Mouse (Mus musculus) midbrain, embryonic 13.5 days (tissue): ENCODE results near the gene Lsm3. TPM values are rescaled to one million over a fixed set of nuclear protein-coding genes. Genes with fewer than 3 reads are reported as not detected.
"Not testable (repeated sequence)": the region's sequence is repeated elsewhere in the genome, so short reads cannot be mapped to it uniquely, and the experiment has no call there.

Experiments used
- ATAC-seq: fragments of 200-750 bp; cut with Nextera tagmentation; 2 replicates; pipeline ENCODE4 v1.8.0; 2017; ENCODE audit warnings: mild to moderate bottlenecking, moderate TSS enrichment, moderate library complexity
- H3K27ac ChIP-seq: fragments of 300-500 bp; sonication (generic); 2 replicates; pipeline ENCODE4 v1.5.1; 2015; ENCODE audit warnings: inconsistent platforms, mild to moderate bottlenecking, moderate library complexity
- H3K27me3 ChIP-seq: fragments of 300-500 bp; sonication (generic); 2 replicates; pipeline ENCODE4 v1.6.1; 2015; ENCODE audit warnings: mild to moderate bottlenecking, inconsistent platforms
- H3K36me3 ChIP-seq: fragments of 300-500 bp; sonication (generic); 2 replicates; pipeline ENCODE4 v1.6.1; 2015; ENCODE audit warnings: mild to moderate bottlenecking, inconsistent platforms
- H3K4me1 ChIP-seq: fragments of 300-500 bp; sonication (generic); replicated peaks from 2 replicates; pipeline ENCODE4 v1.6.1; 2015; ENCODE audit warnings: inconsistent platforms
- H3K4me2 ChIP-seq: fragments of 300-500 bp; sonication (generic); replicated peaks from 2 replicates; pipeline ENCODE4 v1.6.1; 2015; ENCODE audit warnings: moderate library complexity, mild to moderate bottlenecking, inconsistent platforms
- H3K4me3 ChIP-seq: fragments of 300-500 bp; sonication (generic); replicated peaks from 2 replicates; pipeline ENCODE4 v1.5.1; 2015; ENCODE audit warnings: mild to moderate bottlenecking, inconsistent platforms
- H3K9ac ChIP-seq: fragments of 300-500 bp; sonication (generic); replicated peaks from 2 replicates; pipeline ENCODE4 v1.6.1; 2015; ENCODE audit warnings: mild to moderate bottlenecking, inconsistent platforms
- H3K9me3 ChIP-seq: fragments of 300-500 bp; sonication (generic); 2 replicates; pipeline ENCODE4 v1.6.1; 2016; ENCODE audit warnings: mild to moderate bottlenecking, inconsistent platforms
- WGBS: fragments of 180-500 bp; shearing (Covaris S2); methylation state at CpG from one replicate; pipeline ENCODE4 v1.1.7; 2015; 5-methylcytosine and 5-hydroxymethylcytosine counted together
- polyA plus RNA-seq: library from polyadenylated mRNA; unstranded; fragments of >200 nt; fragmentation: Nextera tagmentation; extraction: Ambion mirVana; gene quantifications from 2 replicates; pipeline ENCODE4 v1.2.1, GENCODE M21; 2015

Gene Lsm3
- 199 and 201 TPM in 2 replicates for polyA plus RNA-seq

DNA sequence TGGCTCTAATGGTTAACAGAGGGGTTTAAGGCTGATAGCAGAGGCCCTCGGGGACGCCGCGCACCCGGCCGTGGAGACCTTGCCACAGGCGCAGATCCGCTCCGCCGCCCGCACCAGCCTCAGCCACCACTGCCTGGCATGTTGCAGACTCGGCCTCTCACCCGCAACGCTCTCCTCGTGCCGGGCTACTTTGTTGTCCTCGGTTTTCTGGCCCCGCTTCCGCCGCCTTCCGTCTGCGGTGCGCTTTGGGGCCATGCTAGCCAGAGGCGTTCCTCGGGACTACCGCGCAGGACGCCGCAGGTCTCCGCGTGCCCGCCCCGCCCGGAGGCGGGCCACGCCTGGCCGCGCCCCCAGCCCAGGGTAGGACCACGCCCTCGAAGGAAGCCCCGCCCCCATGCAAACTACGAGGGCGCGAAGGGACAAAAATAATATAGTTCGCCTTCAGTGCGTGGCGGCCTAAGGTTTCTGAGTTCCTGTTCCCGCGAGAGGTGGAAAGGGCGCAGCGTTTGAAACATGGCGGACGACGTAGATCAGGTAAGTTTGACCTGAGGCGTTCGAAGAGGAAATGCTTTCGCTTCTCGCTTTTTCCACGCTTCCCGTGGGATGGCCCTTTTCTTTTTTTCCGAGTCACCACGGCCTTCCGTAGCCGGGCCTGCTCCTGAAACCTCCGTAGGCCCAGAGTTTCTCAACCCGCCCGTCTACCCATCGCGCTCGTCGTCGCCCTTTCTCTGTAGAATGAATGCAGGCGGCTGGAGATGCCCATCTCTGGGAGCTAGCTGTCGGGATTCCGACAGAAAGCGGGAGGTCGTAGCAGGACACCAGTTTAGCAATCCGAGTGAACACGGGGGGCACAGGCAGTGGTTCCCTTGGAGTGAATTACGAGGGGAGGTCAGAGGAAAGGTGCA is at the start of gene Lsm3, which contains the start of gene Xpc:
Gene Lsm3 (plus strand): TSS at position 384 of the 905 bp plus-strand sequence.
Gene Xpc (minus strand): TSS at position 344 of the 905 bp plus-strand sequence.
- H3K4me2 ChIP-seq, result peak within 1 kb of the TSS; percentile 75
- H3K9ac ChIP-seq, result peak within 1 kb of the TSS; percentile 75
- peaks cover 30% of the 10 kb centered on the region for H3K36me3 ChIP-seq
- H3K27ac ChIP-seq, result peak within 1 kb of the TSS; percentile 59
- H3K4me3 ChIP-seq, result peak within 1 kb of the TSS; percentile 64
- peaks cover 32% of the 10 kb centered on the region for H3K4me1 ChIP-seq
- ATAC-seq, result peak; percentile 98
- under 1% methylated on average over 80 of the region's 80 CpGs for WGBS
- no peaks in the 10 kb centered on the region for H3K27me3 ChIP-seq
- H3K9me3 ChIP-seq, result no peaks in the 10 kb centered on the region

- H3K9me3 ChIP-seq, result no peaks in the 10 kb centered on the region
- H3K36me3 ChIP-seq, result peaks cover 52% of the 10 kb centered on the region
- no peak overlapping the region for H3K27ac ChIP-seq
- H3K27me3 ChIP-seq, result no peaks in the 10 kb centered on the region
- no peak overlapping the region for H3K9ac ChIP-seq
- no peak overlapping the region for H3K4me2 ChIP-seq
- 74% methylated on average over 1 of the region's 1 CpGs for WGBS
- H3K4me1 ChIP-seq, result peaks cover 6% of the 10 kb centered on the region
- no peak for ATAC-seq
- no peak overlapping the region for H3K4me3 ChIP-seq
Measured at GRCm38 (mm10) chr6:91467106-91467505, 48.6 kb upstream of the Lsm3 start.

GRCm38 (mm10) chr6:91470712-91471111 is 45.0 kb upstream of the Lsm3 start:
- H3K4me2 ChIP-seq, result no peak overlapping the region
- H3K4me1 ChIP-seq, result peaks cover 30% of the 10 kb centered on the region
- no peaks in the 10 kb centered on the region for H3K9me3 ChIP-seq
- no peak overlapping the region for H3K9ac ChIP-seq
- WGBS, result 91% methylated on average over 2 of the region's 2 CpGs
- no peak overlapping the region for H3K27ac ChIP-seq
- no peak for ATAC-seq
- peaks cover 22% of the 10 kb centered on the region for H3K36me3 ChIP-seq
- no peak overlapping the region for H3K4me3 ChIP-seq
- no peaks in the 10 kb centered on the region for H3K27me3 ChIP-seq

GRCm38 (mm10) chr6:91471427-91471826 is 44.3 kb upstream of the Lsm3 start:
- H3K27me3 ChIP-seq, H3K4me2 ChIP-seq, ATAC-seq, H3K27ac ChIP-seq, H3K4me3 ChIP-seq, H3K9me3 ChIP-seq, H3K9ac ChIP-seq: not testable (repeated sequence)
- WGBS, result 94% methylated on average over 3 of the region's 3 CpGs
- H3K4me1 ChIP-seq, result peaks cover 30% of the 10 kb centered on the region
- peaks cover 19% of the 10 kb centered on the region for H3K36me3 ChIP-seq

DNA sequence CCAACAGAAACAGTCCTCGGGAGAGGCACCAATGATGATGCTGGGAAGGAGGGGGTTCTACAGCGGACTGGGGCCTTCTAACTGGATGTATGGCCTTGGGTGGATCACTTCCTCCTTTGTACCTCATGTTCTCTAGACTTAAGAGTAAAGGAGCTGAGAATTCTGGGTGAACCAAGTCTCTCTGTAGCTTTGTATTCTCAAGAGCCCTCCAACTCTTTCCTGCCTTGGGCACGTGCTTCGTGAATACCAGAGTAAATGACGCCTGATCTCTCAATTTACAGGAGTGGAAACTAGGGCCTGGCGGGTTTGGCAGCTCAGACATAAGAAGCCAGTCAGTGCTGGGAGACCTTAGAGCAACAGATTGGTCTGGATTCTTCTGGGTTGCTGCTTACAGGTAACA is 43.4 kb upstream of the Lsm3 start:
- H3K4me2 ChIP-seq, result peak overlapping the region; percentile 89
- no peaks in the 10 kb centered on the region for H3K27me3 ChIP-seq
- no peak overlapping the region for H3K27ac ChIP-seq
- peaks cover 19% of the 10 kb centered on the region for H3K36me3 ChIP-seq
- H3K4me3 ChIP-seq, result peak overlapping the region; percentile 76
- no peak for ATAC-seq
- peaks cover 30% of the 10 kb centered on the region for H3K4me1 ChIP-seq
- H3K9me3 ChIP-seq, result no peaks in the 10 kb centered on the region
- peak overlapping the region; percentile 75 for H3K9ac ChIP-seq
- WGBS, result 33% methylated on average over 6 of the region's 6 CpGs

GRCm38 (mm10) chr6:91472868-91473804 is 42.6 kb upstream of the Lsm3 start, which contains the start of the genes Chchd4 and Tmem43:
TSS of gene Chchd4 (minus strand) at chr6:91473546.
TSS of gene Tmem43 (plus strand) at chr6:91473703.
- no peaks in the 10 kb centered on the region for H3K27me3 ChIP-seq
- no peaks in the 10 kb centered on the region for H3K9me3 ChIP-seq
- H3K4me2 ChIP-seq, result peak within 1 kb of the TSS; percentile 89
- peak within 1 kb of the TSS; percentile 73 for H3K27ac ChIP-seq
- under 1% methylated on average over 74 of the region's 74 CpGs for whole genome bisulfite sequencing
- ATAC-seq, result peak; percentile 97
- H3K4me3 ChIP-seq, result peak within 1 kb of the TSS; percentile 76
- H3K9ac ChIP-seq, result peak within 1 kb of the TSS; percentile 79
- H3K4me1 ChIP-seq, result peaks cover 30% of the 10 kb centered on the region
- H3K36me3 ChIP-seq, result peaks cover 24% of the 10 kb centered on the region

GRCm38 (mm10) chr6:91473805-91474440 is 41.8 kb upstream of the Lsm3 start:
- H3K27me3 ChIP-seq, result no peaks in the 10 kb centered on the region
- H3K4me3 ChIP-seq, result peak overlapping the region; percentile 76
- H3K36me3 ChIP-seq, result peaks cover 28% of the 10 kb centered on the region
- H3K4me2 ChIP-seq, result peak overlapping the region; percentile 89
- peak overlapping the region; percentile 79 for H3K9ac ChIP-seq
- H3K27ac ChIP-seq, result peak overlapping the region; percentile 31; the same call in 1 of the 2 replicates
- no peaks in the 10 kb centered on the region for H3K9me3 ChIP-seq
- peaks cover 30% of the 10 kb centered on the region for H3K4me1 ChIP-seq
- under 1% methylated on average over 27 of the region's 27 CpGs for whole genome bisulfite sequencing
- ATAC-seq, result peak; percentile 71

DNA sequence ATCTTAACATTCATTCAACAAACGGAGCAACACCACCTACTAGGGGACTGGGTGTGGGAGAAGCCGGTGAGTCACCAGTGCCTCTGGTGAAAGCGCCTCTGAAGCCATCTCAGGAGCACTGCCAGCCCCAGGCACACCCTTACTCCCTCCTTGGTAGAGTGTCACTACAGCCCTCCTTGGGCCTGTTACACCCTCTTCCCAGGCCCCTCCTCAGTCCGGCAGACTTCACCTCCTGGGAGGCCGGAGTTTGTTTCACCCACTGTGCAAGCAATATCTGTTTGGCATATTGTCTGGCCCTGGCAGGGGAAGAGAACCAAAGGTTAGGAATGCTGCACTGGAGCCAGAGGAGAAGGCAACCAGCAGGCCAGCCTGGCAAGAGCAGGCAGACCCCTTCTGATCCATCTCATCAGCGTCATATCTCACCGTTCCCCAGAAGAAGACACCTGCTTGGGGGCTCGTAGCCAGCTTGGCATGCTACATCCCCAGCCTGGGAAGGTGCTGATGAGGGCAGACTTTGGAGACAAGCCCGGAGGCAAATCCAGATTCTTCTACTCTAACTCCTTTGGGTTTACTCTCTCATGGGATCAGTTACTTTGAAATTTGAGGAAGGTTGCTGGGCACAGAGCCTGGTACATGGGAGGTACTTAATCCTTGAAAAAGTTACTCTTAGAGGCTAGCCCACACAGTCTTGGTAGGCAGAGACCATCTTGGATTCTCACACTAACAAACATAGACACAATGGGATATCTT is 41.1 kb upstream of the Lsm3 start:
- no peak for ATAC-seq
- no peak overlapping the region for H3K27ac ChIP-seq
- H3K4me1 ChIP-seq, result peaks cover 30% of the 10 kb centered on the region
- H3K27me3 ChIP-seq, result no peaks in the 10 kb centered on the region
- no peaks in the 10 kb centered on the region for H3K9me3 ChIP-seq
- H3K36me3 ChIP-seq, result peaks cover 35% of the 10 kb centered on the region
- H3K4me3 ChIP-seq, result peak overlapping the region; percentile 76
- H3K4me2 ChIP-seq, result peak overlapping the region; percentile 89
- peak overlapping the region; percentile 79 for H3K9ac ChIP-seq
- 56% methylated on average over 9 of the region's 9 CpGs for WGBS

- Histone ChIP-seq H3K9me3 (no peaks in the 10 kb centered on the region), H3K27ac (no peak overlapping the region), H3K4me3 (no peak overlapping the region), H3K9ac (no peak overlapping the region), H3K27me3 (no peaks in the 10 kb centered on the region), H3K4me1 (peaks cover 30% of the 10 kb centered on the region), H3K4me2 (no peak overlapping the region), H3K36me3 (peaks cover 54% of the 10 kb centered on the region)
- 98% methylated on average over 2 of the region's 2 CpGs for WGBS
- ATAC-seq, result no peak
Measured at GRCm38 (mm10) chr6:91476541-91476940, 39.2 kb upstream of the Lsm3 start.

DNA sequence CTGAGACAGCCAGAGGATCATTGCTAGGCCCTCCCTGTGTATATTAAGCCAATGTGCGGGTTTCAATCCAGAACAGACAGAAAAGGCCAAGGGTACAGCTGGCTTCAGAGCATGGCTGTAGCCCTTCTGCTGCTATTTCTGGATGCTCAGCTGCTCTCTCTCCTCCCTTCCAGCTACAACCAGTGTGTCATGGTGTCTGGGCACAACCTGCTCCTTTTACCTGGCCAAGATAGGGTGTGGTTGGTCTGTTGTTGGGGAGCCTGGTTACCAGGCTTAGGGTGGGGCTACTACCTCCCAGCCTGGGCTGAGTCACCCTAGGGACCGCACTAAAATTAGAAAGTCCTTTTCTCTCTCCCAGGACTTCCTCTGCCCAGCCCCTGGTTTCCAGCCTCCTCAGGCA is 32.4 kb upstream of the Lsm3 start:
- ATAC-seq, result no peak
- H3K9ac ChIP-seq, result no peak overlapping the region
- no peak overlapping the region for H3K4me3 ChIP-seq
- H3K27ac ChIP-seq, result no peak overlapping the region
- H3K36me3 ChIP-seq, result peaks cover 99% of the 10 kb centered on the region
- H3K4me1 ChIP-seq, result no peaks in the 10 kb centered on the region
- H3K27me3 ChIP-seq, result no peaks in the 10 kb centered on the region
- 92% methylated on average over 2 of the region's 2 CpGs for WGBS
- H3K9me3 ChIP-seq, result no peaks in the 10 kb centered on the region
- H3K4me2 ChIP-seq, result no peak overlapping the region
